Mouse (Mus musculus) lung, postnatal 0 days (tissue): ENCODE measurements at regions not wholly inside any gene's neighbourhood (a gene's known extent, or its start where the extent isn't known, plus 50 kb on each side); places are given as distances from the start of the nearest gene placed in this dataset.

Source experiments
- ATAC-seq: fragments of 200-750 bp; cut with Nextera tagmentation; 2 replicates; pipeline ENCODE4 v1.8.0; 2017; ENCODE audit warnings: moderate library complexity
- DNase-seq: peaks from one replicate; pipeline ENCODE4 v3.0.0-alpha.2; 2016; ENCODE audit warnings: low spot score
- H3K27ac ChIP-seq: fragments of 300-500 bp; sonication (generic); 2 replicates; pipeline ENCODE4 v1.5.1; 2014; ENCODE audit warnings: antibody characterized with exemption, mild to moderate bottlenecking, low read length, mixed read lengths
- H3K27me3 ChIP-seq: fragments of 300-500 bp; sonication (generic); replicated peaks from 2 replicates; pipeline ENCODE4 v1.6.1; 2014; ENCODE audit warnings: low read length, mixed read lengths; ENCODE audit not compliant: insufficient read depth
- H3K36me3 ChIP-seq: fragments of 300-500 bp; sonication (generic); 2 replicates; pipeline ENCODE4 v1.6.1; 2014; ENCODE audit warnings: low read length, mixed read lengths; ENCODE audit not compliant: insufficient read depth
- H3K4me1 ChIP-seq: fragments of 300-500 bp; sonication (generic); 2 replicates; pipeline ENCODE4 v1.6.1; 2014; ENCODE audit warnings: antibody characterized with exemption, low read depth, low read length, mixed read lengths; ENCODE audit not compliant: insufficient read depth
- H3K4me2 ChIP-seq: fragments of 300-500 bp; sonication (generic); replicated peaks from 2 replicates; pipeline ENCODE4 v1.6.1; 2014; ENCODE audit warnings: low read depth, mild to moderate bottlenecking, low read length, moderate library complexity, mixed read lengths
- H3K4me3 ChIP-seq: fragments of 300-500 bp; sonication (generic); 2 replicates; pipeline ENCODE4 v1.5.1; 2014; ENCODE audit warnings: low read depth, low read length
- H3K9ac ChIP-seq: fragments of 300-500 bp; sonication (generic); replicated peaks from 2 replicates; pipeline ENCODE4 v1.6.1; 2014; ENCODE audit warnings: low read depth, mild to moderate bottlenecking
- H3K9me3 ChIP-seq: fragments of 300-500 bp; sonication (generic); 2 replicates; pipeline ENCODE4 v1.6.1; 2016; ENCODE audit warnings: low read length, mixed read lengths
- CTCF ChIP-seq: IDR thresholded peaks from 2 replicates; pipeline ENCODE4 v1.5.1; 2016; ENCODE audit warnings: antibody characterized with exemption, mild to moderate bottlenecking
- EP300 ChIP-seq: IDR thresholded peaks from 2 replicates; pipeline ENCODE4 v1.6.1; 2016; ENCODE audit warnings: antibody characterized with exemption, mild to moderate bottlenecking, control low read depth
- WGBS: fragments of 180-500 bp; shearing (Covaris S2); extraction: QIAGEN DNeasy Blood & Tissue Kit; methylation state at CpG from one replicate; pipeline ENCODE4 v1.1.7; 2014; 5-methylcytosine and 5-hydroxymethylcytosine counted together

DNA sequence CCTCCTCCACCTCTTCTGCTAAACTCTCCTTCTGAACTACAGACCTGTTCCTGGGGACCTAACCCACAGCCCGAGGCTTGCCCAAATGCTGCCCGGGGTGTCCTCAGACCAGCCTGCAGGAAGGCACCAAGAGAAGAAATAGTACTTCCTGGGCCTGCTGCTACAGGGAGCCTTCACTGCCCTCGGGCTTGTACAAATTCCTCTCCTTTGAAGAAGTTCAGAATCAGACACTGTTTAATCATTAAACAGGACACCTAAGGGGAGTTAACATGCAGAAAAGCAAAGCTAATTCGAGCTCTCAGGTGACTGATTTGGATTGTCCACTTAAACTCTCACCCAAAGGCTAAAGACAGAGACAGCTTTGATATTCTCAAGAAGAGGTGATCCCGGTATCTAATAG, 651.8 kb downstream of the Dhx35 start:
- no peak for ATAC-seq
- WGBS, result 32% methylated on average over 5 of the region's 5 CpGs

DNA sequence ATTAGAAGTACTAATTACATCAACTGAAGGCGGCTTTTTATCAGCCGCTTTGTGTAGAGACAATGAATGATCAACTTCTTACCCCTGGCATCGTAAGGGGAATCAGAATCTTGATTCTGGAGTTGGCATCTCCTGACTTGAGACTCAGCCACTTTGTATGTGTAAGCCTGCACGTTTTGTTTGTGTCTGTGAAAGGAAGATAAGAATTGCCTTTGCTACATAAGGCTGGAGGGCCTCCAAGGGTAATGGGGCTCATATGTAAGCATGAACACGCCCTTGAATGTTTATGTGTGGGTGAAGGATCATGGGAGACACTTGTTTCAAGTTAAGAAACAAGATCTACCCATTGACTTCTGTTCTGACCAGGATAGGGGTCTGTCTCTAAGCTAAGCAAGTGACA, 652.3 kb downstream of the Dhx35 start:
- no peak overlapping the region for H3K4me2 ChIP-seq
- TF ChIP-seq CTCF (no peak), EP300 (peak; percentile 95)
- H3K36me3 ChIP-seq, result no peaks in the 10 kb centered on the region
- H3K4me1 ChIP-seq, result no peaks in the 10 kb centered on the region
- H3K9me3 ChIP-seq, result no peaks in the 10 kb centered on the region
- no peak overlapping the region for H3K9ac ChIP-seq
- WGBS, result 25% methylated on average over 5 of the region's 5 CpGs
- no peak overlapping the region for H3K27ac ChIP-seq
- peak; percentile 65 for DNase-seq
- no peak overlapping the region for H3K4me3 ChIP-seq
- peak; percentile 89 for ATAC-seq
- no peaks in the 10 kb centered on the region for H3K27me3 ChIP-seq

More for the DNA sequence above, 651.8 kb downstream of the Dhx35 start:
- Histone ChIP-seq H3K9ac (no peak overlapping the region), H3K27me3 (no peaks in the 10 kb centered on the region), H3K27ac (no peak overlapping the region), H3K36me3 (no peaks in the 10 kb centered on the region), H3K9me3 (no peaks in the 10 kb centered on the region), H3K4me3 (no peak overlapping the region), H3K4me2 (no peak overlapping the region), H3K4me1 (no peaks in the 10 kb centered on the region)
- DNase-seq, result no peak
- TF ChIP-seq EP300, result no peak

DNA sequence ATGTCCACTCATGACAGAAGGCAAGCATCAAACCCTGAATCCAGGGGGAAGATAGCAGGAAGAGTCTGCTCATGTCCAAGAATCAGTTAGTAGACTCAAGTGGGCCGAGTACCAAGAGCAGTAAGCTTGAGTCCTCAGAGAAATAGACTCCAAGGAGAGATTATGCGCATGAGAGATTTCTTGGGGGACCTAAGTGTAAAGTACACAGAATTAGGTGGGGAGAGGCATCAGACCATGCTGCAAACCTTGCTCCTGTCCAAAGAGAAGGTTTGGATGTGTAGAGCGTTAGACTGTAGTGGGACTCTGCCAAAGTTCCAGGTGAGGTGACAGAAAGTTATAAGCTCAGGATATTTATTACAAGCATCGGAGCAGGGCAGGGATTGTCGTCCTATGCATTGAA, 654.4 kb downstream of the Dhx35 start:
- TF ChIP-seq EP300, result no peak
- no peak for TF ChIP-seq CTCF
- H3K4me2 ChIP-seq, result no peak overlapping the region
- DNase-seq (no peak), ATAC-seq (no peak)
- no peaks in the 10 kb centered on the region for H3K36me3 ChIP-seq
- no peak overlapping the region for H3K4me3 ChIP-seq
- WGBS, result 89% methylated on average over 5 of the region's 5 CpGs
- H3K27me3 ChIP-seq, result no peaks in the 10 kb centered on the region
- H3K9ac ChIP-seq, result no peak overlapping the region
- H3K4me1 ChIP-seq, result no peaks in the 10 kb centered on the region
- H3K27ac ChIP-seq, result no peak overlapping the region
- H3K9me3 ChIP-seq, result no peaks in the 10 kb centered on the region

DNA sequence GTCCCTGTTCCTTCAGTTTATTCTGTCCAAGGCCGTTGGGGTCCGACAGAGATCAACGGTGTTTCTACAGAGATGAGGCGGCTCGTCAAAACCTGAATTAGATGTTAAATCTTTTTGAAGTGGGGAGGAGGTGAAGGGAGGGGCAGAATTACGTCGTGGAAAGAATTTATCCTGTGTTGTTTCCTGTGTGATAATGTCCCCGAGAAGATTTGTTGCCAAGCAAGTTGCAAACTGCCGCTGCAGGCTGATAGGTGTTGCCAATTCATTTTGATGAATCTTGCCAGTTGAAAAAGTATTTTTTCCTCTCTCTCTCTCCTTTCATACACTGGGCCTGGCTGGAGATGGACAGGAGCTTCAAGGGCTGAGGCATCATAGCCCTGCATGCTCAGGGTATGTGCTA, 656.8 kb downstream of the Dhx35 start:
- 25% methylated on average over 9 of the region's 9 CpGs for WGBS
- Histone ChIP-seq H3K27ac (no peak overlapping the region), H3K4me2 (no peak overlapping the region), H3K9me3 (no peaks in the 10 kb centered on the region), H3K27me3 (no peaks in the 10 kb centered on the region), H3K4me1 (no peaks in the 10 kb centered on the region), H3K36me3 (no peaks in the 10 kb centered on the region), H3K9ac (no peak overlapping the region), H3K4me3 (no peak overlapping the region)
- ATAC-seq, result no peak
- TF ChIP-seq CTCF (no peak), EP300 (peak; percentile 73)
- DNase-seq, result peak; percentile 7

DNA sequence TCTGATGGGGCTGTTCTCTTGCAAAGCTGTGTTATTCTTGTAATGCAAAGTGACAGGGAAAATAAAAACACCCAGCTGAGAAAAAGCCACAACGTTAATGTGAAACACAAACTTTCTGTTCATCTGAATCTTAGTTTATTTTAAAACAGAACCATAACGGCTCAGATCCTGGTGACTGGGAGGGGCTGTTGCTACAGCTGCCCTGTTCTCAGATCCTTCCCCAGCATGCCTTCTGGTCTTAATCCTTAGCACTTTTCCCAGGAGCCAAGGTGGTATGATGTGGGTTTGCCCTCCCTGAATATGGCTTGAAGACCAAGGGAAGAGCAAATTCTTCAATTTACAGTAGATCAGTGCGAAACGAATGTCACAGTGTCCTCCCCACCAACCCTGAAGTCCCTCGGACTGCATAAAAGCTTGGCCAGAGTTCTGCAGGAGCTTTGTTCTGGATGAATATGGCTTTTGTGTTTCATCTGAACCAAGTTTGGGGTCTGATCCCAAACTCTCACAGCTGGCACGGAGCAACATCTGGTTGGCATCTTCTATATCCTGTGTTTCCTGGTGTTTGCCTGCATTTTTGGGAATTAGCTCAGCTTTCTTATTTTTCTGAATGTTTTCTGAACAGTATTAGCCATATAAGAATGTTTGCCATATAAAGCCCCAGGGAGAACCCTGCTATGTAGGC, 686.9 kb downstream of the Dhx35 start:
- ATAC-seq, result no peak
- TF ChIP-seq EP300 (no peak), CTCF (no peak)
- Histone ChIP-seq H3K4me2 (no peak overlapping the region), H3K27me3 (no peaks in the 10 kb centered on the region), H3K27ac (no peak overlapping the region), H3K36me3 (no peaks in the 10 kb centered on the region), H3K4me3 (no peak overlapping the region), H3K9ac (no peak overlapping the region), H3K4me1 (no peaks in the 10 kb centered on the region), H3K9me3 (no peaks in the 10 kb centered on the region)
- WGBS, result 77% methylated on average over 6 of the region's 6 CpGs
- DNase-seq, result no peak

DNA sequence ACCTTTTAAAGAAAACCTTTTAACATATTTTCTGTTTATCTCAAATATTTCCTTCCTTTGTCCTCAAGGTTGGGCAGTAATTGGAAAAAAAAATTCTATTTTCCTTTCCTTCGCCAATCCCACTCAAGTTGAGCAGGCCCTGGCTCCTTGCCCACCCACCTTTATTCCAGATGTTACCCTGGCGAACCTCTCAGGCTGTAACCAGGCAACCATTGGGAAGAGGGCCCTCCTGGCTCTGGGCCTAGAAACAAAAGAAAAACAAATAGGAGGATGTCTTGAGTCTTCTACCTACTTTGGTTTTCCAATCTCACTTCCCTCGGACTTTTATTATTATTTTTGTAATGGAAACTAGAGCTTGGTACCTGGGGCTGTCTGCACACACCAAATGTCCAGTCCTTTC, 696.5 kb downstream of the Dhx35 start:
- no peak for TF ChIP-seq EP300
- TF ChIP-seq CTCF, result no peak
- 12% methylated on average over 3 of the region's 3 CpGs for WGBS
- Histone ChIP-seq H3K36me3 (no peaks in the 10 kb centered on the region), H3K27me3 (no peaks in the 10 kb centered on the region), H3K4me3 (no peak overlapping the region), H3K4me1 (no peaks in the 10 kb centered on the region), H3K4me2 (no peak overlapping the region), H3K27ac (no peak overlapping the region), H3K9ac (no peak overlapping the region), H3K9me3 (no peaks in the 10 kb centered on the region)
- ATAC-seq (no peak), DNase-seq (no peak)

DNA sequence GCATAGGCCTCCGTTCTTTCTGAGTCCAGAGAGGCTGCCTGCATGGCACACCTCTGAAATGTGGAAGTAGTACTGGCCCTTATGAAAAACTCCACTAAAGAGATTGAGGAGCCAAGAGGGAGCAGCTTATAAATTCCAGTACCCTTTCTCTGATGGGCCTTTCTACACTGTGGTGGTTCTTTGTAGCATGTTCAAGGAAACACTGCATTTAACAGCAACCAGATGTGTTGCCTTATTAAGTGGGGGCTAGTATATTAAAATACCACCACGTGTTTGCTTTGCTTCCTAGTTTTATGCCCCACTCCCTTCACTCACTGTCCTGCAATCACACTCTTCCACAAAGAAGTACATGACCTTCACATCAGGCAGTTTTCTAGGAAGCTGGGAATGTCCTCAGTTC, 704.1 kb downstream of the Dhx35 start:
- DNase-seq, result no peak
- H3K9me3 ChIP-seq, result no peaks in the 10 kb centered on the region
- no peak for ATAC-seq
- H3K9ac ChIP-seq, result no peak overlapping the region
- H3K4me1 ChIP-seq, result no peaks in the 10 kb centered on the region
- H3K4me3 ChIP-seq, result no peak overlapping the region
- H3K27ac ChIP-seq, result no peak overlapping the region
- no peaks in the 10 kb centered on the region for H3K27me3 ChIP-seq
- WGBS, result 58% methylated on average over 2 of the region's 2 CpGs
- H3K36me3 ChIP-seq, result no peaks in the 10 kb centered on the region
- no peak overlapping the region for H3K4me2 ChIP-seq
- no peak for TF ChIP-seq EP300
- no peak for TF ChIP-seq CTCF
